Mouse (Mus musculus): ENCODE results near the gene Vps35l.

Vps35l gene

DNA sequence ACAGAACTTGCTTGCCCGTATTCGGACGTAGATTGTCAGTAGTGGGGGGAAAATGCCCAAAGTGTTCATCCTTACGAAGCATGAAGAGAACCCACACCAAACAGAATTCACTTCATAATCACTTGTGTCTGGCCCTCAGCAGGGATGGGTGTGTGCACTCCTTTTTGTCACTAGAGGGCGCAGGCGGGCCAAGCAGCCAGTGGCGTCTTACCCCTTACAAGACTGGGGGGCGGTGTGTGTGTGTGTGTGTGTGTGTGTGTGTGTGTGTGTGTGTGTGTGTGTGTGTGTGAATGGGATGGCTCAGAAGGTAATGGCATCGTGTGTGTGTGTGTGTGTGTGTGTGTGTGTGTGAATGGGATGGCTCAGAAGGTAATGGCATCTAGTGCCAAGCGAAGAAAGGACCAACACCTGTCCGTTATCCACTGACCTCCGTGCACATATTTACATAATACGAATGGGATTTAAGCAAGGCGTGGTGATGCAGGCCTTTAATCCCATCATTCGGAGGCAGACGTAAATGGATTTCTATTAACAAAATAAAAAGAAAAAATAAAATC, at the start of gene Vps35l:
Vps35l (plus strand) TSS at position 252 of the 557 bp plus-strand sequence.
- peak; percentile 62 to 86 for DNase-seq (ENCODE audit: low spot score in 2 of 2)

DNA sequence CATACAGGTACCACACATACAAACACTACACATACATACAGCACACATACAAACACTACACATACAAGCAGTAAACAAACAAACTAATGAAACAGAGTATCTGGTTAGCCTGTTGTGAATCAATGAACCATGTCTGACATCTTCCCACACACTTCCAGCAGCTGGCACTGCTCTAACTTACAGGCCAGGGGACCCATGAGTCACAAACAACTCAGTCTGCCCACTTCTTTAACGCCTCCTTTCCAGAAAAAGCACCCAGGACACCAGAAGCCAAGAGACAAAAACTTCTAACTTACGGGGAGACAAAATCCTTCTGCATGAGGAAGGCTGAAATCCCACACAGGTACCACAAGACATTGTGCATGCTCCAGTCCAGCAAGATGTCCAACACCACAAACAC, 48.7 kb upstream of the Vps35l start:
- DNase-seq (ENCODE audit: low spot score in 2 of 2), result no peak

DNA sequence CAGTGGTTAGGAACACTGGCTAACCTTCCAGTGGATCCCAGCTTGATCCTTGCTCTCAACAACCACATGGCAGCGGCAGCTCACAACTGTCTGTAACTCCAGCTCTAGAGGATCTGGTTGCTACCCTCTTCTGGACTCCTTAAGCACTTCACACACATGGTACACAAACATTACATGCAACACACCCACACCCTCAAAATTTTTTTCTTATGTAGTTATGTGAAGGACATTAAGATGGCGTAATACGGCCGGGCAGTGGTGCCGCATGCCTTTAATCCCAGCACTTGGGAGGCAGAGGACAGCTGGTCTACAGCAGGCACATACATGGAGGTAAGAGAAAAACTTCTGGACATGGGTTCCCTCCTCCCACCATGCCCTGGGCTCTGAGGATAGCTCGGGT, 43.9 kb upstream of the Vps35l start:
- no peak for DNase-seq (ENCODE audit: low spot score in 2 of 2)

DNA sequence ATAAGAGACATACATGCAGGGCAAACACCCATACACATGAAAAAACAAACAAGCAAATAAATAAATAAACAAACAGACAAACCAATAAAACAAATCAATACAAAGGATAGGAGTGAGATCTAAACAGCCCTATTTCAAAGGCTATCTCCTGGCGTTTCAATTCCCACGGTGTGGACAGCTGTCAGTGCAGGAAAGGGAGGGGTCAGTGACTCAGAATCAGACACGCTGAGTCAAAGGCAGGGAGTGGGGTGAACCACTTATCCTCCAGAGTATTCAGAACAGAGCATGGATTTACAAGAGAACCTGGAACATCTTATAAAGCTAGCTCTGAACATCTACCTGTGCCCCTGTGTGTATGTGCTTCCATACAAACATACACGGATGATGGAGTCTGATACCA, 42.9 kb upstream of the Vps35l start:
- DNase-seq (ENCODE audit: low spot score in 2 of 2), result no peak

DNA sequence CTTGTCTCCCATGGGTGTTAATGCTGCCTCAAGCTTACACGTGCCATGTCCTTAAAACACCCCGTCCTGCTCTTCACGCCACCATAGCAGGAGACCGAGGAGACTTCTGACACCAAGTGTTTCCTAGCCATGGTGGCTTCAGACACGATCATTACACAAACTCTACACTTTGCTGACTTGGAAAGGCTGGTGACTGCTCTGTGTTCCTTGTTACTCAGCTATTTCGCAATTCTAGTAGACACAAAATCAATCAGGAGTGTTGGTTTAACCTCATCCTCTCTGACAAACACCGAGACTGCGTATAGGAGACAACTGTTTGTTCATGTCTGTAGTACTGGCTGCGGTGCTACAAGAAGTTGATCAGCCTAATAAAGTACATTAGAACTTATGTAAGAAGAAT, 41.1 kb upstream of the Vps35l start:
- no peak for DNase-seq (ENCODE audit: low spot score in 2 of 2)

DNA sequence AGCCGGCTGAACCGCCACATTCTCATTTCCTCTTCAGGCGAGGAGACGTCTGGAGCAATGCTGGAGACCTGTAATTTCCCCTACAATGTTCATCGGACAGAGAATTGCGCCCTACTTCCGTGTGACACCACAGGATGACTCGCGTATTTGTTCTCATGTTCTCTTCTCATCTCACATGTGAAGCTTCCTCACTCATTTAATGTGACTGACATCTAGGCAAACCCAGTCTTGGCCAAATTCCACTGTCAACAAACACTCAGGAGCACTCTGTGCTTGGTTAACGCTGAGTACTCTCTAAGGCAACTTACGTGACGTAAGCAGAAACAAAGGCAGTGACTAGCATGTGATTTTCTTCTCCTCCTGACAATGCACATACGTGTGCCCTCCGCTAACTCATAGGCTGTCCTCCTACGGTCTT, 36.9 kb upstream of the Vps35l start:
- no peak for DNase-seq (ENCODE audit: low spot score in 2 of 2)

DNA sequence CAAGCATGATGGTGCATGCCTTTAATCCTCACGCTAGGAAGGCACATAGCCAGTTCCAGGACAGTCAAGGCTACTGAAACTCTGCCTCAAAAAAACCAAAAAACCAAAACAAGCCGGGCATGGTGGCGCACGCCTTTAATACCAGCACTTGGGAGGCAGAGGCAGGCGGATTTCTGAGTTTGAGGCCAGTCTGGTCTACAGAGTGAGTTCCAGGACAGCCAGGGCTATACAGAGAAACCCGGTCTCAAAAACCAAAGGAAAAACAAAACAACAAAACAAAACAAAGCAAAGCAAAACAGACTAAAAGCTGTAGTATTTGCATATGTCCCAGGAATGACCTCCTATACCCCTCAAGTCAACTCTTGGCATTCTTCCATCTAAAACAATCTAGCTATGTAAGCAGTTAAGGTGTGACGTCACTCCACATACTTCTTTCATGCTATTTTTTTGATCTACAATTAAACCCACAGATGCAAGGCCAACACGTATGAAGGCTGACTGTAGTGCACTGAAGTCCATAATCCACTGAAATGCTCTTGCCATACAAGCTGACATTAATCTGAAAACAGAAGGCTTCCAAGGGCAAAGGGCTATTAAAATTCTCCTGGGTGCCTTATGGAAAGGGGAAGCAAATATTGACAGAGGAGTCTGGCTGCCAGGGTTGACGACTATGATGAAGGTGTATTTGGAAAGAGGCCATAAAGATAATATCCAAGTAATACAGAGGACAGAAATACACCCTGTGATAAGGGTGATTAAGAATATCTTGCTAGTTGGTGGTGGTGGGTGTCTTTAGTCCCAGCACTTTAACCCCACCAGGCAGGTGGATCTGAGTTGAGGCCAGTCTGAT, 35.8 kb upstream of the Vps35l start:
- no peak for DNase-seq (ENCODE audit: low spot score in 2 of 2)

DNA sequence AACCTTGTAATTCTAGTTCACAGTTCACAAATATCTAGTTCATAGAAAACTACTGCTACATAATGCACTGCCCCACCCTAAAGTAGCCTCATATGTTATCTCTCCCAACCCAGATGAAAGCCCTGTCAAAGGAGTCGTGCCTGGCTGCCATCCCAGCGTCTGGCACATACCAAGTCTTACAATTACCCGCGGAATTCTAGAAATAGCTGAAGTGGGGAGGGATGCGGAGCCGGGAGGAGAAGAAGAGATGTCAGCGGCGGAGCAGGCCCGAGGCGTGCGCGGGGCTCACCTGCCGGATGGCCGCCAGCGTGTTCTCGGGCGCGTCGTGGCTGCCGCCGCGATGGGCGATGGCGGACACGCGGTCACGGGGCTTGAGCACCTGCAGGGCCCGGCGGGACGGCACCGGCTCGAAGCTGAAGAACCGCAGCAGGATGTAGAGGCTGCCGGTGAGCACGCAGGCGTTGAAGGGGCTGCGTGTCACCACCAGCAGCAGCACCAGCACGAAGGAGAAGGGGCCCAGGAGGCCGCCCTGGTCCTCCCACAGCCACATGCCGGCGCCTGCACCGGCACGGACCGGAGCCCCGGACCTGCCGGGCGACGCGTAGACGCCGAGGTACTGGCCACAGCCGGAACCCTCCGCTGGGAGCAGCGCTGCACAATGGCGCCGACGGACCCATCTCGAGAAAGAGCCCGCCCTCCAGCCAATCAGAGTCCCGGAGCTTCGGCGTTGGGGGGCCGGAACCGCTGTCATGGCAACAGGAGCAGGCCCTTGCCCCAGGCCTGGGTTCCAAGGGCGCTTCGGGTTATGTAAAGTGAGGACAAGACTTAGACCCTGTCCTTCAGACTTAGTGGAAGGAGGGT, 34.7 kb upstream of the Vps35l start, which contains the start of gene Gde1:
Gde1 (minus strand) TSS at position 678 of the 861 bp plus-strand sequence.
- DNase-seq (ENCODE audit: low spot score in 2 of 2), result peak; percentile 83 to 92

DNA sequence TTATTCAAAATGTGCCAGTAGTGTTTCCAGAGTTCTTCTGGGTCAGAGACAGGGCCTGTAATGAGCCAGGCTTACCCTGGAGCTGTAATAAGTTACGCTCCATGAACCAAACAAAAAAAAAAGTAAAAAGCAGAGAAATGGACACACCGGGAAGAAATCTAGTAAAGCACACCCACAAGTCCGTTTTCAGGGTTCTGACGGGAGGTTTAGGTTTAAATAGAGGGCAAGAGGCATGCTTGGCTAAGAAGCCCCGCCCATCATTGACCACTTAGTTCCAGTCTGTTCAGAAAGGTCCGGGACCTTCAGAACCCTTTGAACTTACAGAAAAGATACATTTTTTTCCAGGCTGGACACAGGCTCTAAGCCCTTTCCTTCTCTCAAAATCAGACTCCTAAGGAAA, 34.0 kb upstream of the Vps35l start:
- no peak for DNase-seq (ENCODE audit: low spot score in 2 of 2)

DNA sequence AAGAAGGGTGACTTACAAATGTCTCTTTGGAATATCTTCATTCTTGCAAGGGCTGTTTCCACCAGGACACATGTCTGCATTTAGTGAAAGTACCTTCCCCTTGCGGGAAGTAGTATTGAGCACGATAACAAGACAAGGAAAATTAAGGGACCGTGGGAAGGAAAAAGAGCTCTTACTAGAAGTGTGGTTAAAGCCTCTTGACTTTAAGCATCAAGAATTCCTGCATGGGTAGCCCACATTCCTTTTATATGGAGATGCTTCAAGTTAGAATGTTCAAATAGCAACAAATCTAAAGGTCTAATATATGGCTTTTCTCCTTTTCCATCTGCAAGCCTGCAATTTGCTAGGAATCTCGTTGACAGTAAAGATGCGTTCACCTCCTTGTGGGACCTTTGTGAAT, 33.5 kb upstream of the Vps35l start:
- no peak for DNase-seq (ENCODE audit: low spot score in 2 of 2)

DNA sequence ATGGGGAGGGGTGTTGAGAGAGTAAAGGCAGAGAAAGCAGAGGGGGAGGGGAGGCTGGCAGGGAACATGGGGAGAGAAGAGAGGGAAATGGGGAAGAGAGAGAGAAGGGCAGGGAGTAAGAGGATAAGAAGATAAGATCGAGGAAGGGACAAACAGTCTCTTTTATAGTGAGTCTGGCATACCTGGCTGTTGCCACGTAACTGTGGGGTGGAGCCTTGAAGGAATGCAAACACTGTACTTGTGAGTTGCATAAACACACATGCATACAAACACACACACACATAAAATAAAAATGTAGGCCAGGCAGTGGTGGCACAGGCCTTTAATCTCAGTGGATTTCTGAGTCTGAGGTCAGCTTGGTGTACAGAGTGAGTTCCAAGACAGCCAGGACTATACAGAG, 32.8 kb upstream of the Vps35l start:
- DNase-seq (ENCODE audit: low spot score in 2 of 2), result no peak

DNA sequence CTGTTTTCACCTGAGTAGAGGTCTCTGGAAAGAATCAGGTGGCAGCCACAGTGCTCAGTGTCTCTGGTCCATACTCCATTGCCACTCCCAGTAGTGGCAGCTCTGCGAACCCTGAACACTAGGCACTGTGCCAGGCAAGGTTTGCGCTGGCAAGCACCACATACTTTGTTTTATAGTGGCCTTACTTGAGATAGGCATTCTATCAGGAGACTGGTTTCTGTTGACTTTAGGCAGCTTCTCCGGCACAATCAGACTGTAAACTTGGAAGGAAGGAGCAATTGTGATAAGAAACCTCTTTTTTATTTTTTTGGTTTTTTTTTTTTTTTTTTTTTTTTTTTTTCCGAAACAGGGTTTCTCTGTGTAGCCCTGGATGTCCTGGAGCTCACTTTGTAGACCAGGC, 32.0 kb upstream of the Vps35l start:
- DNase-seq (ENCODE audit: low spot score in 2 of 2), result no peak

DNA sequence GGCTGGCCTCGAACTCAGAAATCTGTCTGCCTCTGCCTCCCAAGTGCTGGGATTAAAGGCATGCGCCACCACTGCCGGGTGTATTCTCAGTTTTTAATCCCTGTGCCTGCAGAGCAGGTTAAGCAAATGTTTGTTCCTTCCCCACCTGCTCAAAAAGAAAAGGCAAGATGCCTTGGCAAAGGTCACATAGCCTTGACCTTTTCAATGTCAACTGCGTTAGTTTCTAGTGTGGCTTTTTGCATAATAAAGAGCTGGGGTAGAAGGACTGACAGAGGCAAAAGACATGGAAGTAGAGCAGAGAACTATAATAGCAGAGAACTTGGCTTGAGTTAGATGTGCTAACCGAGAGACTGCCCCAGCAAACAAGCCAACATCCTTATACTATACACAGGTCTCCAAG, 29.2 kb upstream of the Vps35l start:
- DNase-seq (ENCODE audit: low spot score in 2 of 2), result no peak

DNA sequence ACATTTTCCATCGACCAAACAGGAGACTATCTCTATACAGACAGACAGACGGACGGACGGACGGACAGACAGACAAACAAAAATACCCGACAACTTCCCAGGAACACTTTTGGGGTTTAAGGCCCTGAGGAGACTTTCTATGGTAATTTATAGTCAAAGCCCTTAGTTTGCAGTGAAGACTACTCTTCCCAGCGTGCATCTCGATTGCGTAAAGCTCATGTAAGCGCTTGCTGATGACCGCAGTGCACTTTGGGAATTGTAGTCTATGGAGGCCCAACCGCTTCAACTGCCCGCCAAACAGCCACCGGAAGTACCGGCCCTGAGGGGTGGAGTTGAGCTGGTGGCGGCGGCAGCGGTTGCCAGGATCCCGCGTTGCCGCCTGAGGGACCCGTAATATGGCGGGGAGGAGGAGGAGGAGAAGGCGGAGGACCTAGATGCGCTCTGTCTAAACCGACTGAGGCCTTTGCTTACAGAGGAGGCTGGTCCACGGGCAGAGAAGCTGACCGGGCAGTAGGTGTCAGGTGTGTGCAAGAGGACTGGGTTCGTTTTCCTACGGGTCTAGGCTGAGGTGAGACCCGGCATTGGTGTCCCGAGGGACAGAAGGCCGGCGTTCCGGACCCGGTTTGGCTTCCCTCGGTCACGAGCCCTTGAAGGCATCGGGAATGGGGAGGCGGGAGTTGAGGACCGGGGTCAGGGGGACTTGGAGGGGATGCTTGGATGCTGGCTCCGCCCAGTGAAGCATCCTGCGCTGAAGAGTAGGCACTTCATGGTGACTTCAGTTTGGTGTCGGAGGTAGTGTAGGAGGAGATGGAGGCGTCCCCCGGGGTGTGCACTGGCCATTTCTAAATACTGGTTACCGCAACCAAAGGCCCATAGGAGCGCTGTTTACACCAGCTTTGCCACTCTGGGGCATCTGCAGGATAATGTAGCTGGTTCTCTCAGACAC, 27.5 kb upstream of the Vps35l start, which contains the start of gene Ccp110:
Ccp110 (plus strand) TSS at position 325 of the 946 bp plus-strand sequence.
- DNase-seq (ENCODE audit: low spot score in 2 of 2), result peak; percentile 84 to 94

DNA sequence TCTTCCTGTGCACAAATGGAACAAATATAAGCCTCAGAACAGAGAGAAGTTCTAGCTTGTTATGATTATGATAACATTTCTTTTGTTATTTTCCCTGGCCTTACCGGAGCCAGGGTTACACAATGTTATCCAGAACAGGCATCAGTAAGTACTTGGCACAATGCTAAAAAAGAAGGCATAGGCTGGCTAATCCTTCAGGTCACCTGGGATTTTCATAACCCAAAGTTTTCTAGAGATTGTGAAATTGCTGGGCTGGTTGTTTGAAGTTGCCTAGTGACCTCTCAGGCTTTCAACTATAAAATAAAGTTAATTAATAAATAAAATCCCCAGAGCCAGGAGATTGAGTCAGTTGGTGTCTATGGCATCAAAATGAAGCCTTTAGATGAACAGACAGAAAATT, 25.2 kb upstream of the Vps35l start:
- no peak for DNase-seq (ENCODE audit: low spot score in 2 of 2)

DNA sequence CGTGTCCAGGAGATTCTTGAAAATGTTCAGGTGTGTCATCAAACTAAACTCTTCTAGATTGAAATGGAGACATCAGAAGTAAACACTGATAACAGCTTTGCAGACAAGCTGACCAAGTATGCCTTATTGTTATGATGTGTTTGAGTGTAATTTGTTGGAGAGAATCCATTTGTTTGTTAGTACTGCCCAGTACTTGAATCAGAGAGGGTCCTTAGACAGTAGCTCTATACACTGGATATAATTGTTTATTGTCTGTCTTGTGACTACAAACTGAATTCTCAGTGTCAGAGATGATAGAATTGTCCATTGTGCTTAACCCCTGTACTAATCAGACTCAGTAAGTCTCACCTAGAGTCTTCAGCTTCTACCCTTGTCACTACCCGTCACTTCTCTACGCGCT, 22.0 kb upstream of the Vps35l start:
- DNase-seq (ENCODE audit: low spot score in 2 of 2), result no peak

DNA sequence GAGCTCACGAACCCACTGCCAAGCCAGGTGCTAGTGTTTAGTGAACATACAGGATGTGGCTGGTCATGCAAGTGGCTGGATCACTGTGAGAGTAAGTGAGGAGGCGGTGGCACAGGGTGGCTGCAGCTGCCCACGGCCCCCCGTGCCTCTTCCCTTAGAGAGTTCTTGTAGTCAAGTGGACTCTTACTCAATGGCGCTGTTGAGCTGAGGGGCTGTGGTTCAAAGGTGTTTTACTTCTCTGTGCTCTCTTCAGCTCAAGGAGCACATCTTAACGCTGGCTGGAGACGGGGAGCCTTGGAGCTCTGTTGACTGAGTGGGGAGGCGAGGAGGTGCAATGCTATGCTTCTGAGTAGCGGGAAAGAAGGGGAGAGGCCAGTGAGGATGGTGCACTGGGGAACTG, 16.1 kb upstream of the Vps35l start:
- no peak for DNase-seq (ENCODE audit: low spot score in 2 of 2)

DNA sequence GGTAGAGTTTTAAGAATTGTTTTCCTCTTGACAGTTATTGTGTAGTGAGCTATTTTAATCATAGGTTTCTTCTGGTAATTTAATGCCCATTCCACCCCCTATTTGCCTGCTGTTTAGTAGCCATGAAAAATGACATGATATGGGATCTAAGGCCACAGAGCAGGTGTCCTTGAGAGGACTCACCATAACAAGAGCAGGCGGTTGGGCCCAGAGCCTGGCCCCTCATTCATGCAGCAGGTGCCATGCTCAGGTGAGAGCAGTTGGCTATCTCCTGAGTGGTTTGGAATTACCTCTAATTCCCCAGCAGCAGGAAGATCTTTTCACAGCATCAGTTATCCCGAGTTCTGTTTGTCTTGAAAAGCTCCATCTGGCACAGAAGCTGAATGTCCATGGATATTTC, 14.6 kb upstream of the Vps35l start:
- no peak for DNase-seq (ENCODE audit: low spot score in 2 of 2)

DNA sequence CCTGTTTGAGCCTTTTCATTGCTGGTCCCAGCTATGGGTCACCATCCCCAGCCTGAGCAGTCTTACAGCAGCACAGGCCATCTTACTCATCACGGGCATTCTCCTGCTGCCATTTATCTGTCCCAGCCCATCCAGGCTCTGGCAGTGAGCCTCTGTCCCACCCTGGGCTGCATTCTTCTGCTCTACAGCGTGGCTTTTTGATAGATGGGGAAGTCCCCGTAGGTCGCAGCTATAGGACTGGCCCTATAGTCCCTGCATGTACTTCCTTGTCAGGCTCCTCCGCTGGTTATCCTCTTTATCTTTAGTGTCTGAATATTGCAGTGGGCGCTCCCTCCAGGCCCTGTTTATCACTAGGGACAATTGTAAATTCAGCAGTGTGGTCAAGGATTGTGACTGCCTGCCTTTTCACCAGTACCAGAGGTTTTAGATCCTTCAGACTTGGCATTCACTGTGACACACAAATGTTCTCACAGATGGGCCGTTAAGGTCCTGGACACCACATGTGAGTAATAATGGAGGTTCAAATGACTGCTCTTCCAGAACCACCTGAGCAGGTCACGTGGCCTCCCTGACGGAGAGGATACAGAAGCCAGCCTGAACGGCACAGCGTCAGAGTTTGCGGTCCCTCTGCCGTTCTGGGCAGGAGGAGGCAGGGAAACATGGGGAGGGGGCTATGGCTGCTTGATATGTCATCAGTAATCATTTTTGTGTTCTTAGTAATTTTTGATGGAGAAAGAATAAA, 11.0 kb upstream of the Vps35l start:
- DNase-seq (ENCODE audit: low spot score in 2 of 2), result no peak

DNA sequence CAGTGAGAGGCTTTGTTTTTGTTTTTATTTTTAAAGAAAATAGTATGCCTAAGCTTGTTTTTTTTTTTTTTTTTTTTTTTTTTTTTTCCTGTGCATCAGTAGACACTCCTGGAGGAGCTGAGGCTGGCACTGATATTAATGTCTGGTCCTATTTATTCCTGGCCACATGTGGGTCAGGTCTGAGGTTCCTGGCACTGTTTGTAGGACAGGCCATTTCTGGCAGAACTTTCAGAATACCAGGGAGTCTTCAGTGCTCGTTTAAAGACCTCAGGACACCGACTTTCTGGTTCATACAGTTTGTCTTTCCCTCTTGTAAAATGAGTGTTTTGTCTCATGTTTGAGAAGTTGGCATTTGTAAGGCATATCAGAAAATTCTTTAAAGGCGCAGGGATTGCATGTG, 8.2 kb upstream of the Vps35l start:
- DNase-seq (ENCODE audit: low spot score in 2 of 2), result no peak

DNA sequence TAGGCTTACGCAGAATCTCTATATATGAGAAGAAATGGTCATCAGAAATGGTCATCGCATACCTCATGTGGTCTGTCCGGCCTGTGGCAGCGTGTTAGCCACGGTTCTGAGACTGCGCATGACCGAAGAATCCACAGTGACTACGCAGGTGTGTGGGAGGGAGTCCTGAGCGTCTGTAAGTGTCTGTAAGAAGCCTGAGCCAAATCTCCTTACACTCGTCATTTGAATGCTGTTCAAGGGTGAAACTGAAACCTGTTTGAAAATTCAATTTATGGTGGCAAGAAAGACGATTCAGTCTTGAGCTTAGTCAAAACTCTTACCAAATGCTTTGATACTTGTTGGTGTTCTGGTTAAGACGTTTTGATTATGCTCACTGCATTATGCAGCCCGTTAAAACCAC, 6.8 kb upstream of the Vps35l start:
- DNase-seq (ENCODE audit: low spot score in 2 of 2), result no peak

Data from spleen, postnatal 10 days (tissue).